Mouse (Mus musculus) liver, embryonic 14.5 days (tissue): ENCODE measurements around the gene Gm867. TPM values are rescaled to one million over a fixed set of nuclear protein-coding genes. Genes with fewer than 3 reads are reported as not detected.

Experiments used
- ATAC-seq: fragments of 200-750 bp; cut with Nextera tagmentation; 2 replicates; pipeline ENCODE4 v1.8.0; 2017; ENCODE audit warnings: moderate number of reproducible peaks, mild to moderate bottlenecking, moderate library complexity; ENCODE audit not compliant: insufficient read depth
- DNase-seq, 3 experiments: peaks; one replicate each; pipeline ENCODE4 v3.0.0-alpha.2; 2012 to 2013; ENCODE audit warnings: low read depth in 3 of 3, low spot score in 3 of 3
- H3K27ac ChIP-seq: fragments of 300-500 bp; sonication (generic); 2 replicates; pipeline ENCODE4 v1.5.1; 2014; ENCODE audit warnings: moderate library complexity, mild to moderate bottlenecking, control low read depth, inconsistent platforms
- H3K27me3 ChIP-seq: fragments of 300-500 bp; sonication (generic); 2 replicates; pipeline ENCODE4 v1.6.1; 2014; ENCODE audit warnings: mild to moderate bottlenecking, low read length, moderate library complexity; ENCODE audit not compliant: control insufficient read depth, insufficient read depth
- H3K36me3 ChIP-seq: fragments of 300-500 bp; sonication (generic); replicated peaks from 2 replicates; pipeline ENCODE4 v1.6.1; 2014; ENCODE audit warnings: low read depth; ENCODE audit not compliant: control insufficient read depth, insufficient read depth
- H3K4me1 ChIP-seq, 2 experiments: fragments of 200-500 bp in 1 of 2; fragments of 300-500 bp in 1 of 2; sonication (generic) in 1 of 2; replicated peaks; 2 replicates each; pipeline ENCODE4 v1.6.1; 2012 to 2014; ENCODE audit warnings: antibody characterized with exemption in 1 of 2, inconsistent platforms in 1 of 2, low read length in 1 of 2; ENCODE audit not compliant: control insufficient read depth in 2 of 2, insufficient read depth in 2 of 2
- H3K4me2 ChIP-seq: fragments of 300-500 bp; sonication (generic); 2 replicates; pipeline ENCODE4 v1.6.1; 2014; ENCODE audit warnings: low read depth, mild to moderate bottlenecking, control low read depth, moderate library complexity
- H3K4me3 ChIP-seq, 2 experiments: fragments of 200-500 bp in 1 of 2; fragments of 300-500 bp in 1 of 2; sonication (generic) in 1 of 2; 2 replicates each; pipeline ENCODE4 v1.5.1; 2012 to 2014; ENCODE audit warnings: low read depth in 2 of 2, low read length in 2 of 2, mild to moderate bottlenecking in 2 of 2, control low read depth in 1 of 2, inconsistent platforms in 1 of 2, moderate library complexity in 1 of 2; ENCODE audit not compliant: insufficient read depth in 1 of 2
- H3K9ac ChIP-seq: fragments of 300-500 bp; sonication (generic); replicated peaks from 2 replicates; pipeline ENCODE4 v1.6.1; 2014; ENCODE audit warnings: mild to moderate bottlenecking, control low read depth, moderate library complexity
- H3K9me3 ChIP-seq: fragments of 300-500 bp; sonication (generic); 2 replicates; pipeline ENCODE4 v1.6.1; 2016; ENCODE audit warnings: low read length, mixed read lengths; ENCODE audit not compliant: control insufficient read depth
- CTCF ChIP-seq: IDR thresholded peaks from 2 replicates; pipeline ENCODE4 v1.5.1; 2016; ENCODE audit warnings: antibody characterized with exemption, low read depth, control low read depth
- EP300 ChIP-seq: IDR thresholded peaks from 2 replicates; pipeline ENCODE4 v1.6.1; 2016; ENCODE audit warnings: antibody characterized with exemption, low read depth
- WGBS: fragments of 180-500 bp; shearing (Covaris S2); extraction: QIAGEN DNeasy Blood & Tissue Kit; methylation state at CpG from one replicate; pipeline ENCODE4 v1.1.7; 2014; ENCODE audit not compliant: insufficient replicate concordance; 5-methylcytosine and 5-hydroxymethylcytosine counted together
- polyA plus RNA-seq, 2 experiments: library from polyadenylated mRNA; depleted of rRNA in 1 of 2; stranded (reverse) in 1 of 2; unstranded in 1 of 2; fragments of >200 nt; fragmentation: Nextera tagmentation in 1 of 2; extraction: Ambion mirVana in 1 of 2; gene quantifications; 2 replicates each; pipeline versions ENCODE4 v1.2.1 to v1.2.3; 2012 to 2014

Gene Gm867
- polyA plus RNA-seq, 2 experiments, result 20.9 to 27.6 TPM

DNA sequence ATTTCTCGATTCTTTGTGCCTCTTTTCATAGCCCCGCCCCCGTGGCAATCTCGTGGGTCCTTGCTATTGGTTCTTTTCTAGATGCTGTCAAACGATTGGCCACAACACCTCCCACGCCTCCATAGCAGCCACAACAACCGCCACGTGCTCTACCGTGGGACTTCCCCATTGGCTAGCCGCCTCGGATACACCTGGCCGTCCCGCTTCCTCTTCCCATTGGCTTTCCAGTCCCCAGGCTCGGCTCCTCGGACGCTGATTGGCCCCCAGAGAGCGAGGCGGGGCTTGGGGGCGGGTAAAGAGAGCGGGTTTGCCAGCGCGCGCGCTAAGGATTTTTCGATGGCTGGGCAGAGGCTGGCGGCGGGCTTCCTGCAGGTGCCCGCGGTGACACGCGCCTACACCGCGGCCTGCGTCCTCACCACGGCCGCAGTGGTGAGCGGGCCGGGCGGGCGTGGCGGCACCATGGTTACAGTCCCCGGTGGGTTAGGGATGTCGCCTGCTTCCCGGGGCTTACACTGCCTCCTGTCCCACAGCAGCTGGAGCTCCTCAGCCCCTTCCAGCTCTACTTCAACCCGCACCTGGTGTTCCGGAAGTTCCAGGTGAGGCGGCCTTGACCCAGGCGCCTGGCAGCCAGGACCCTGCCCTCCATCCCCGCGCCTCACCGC lies 47.3 kb downstream of the Gm867 start, which contains the start of gene Derl3:
Gene Derl3, plus strand, starts transcription at position 325 of the 662 bp plus-strand sequence.
- WGBS, result 2% methylated on average over 51 of the region's 51 CpGs
- no peak within 1 kb of the TSS for H3K27ac ChIP-seq
- TF ChIP-seq EP300, result no peak
- TF ChIP-seq CTCF, result no peak
- peaks cover 20% of the 10 kb centered on the region for H3K36me3 ChIP-seq
- no peaks in the 10 kb centered on the region for H3K27me3 ChIP-seq
- no peak within 1 kb of the TSS; the same call in 1 of the 2 replicates for H3K9ac ChIP-seq
- no peaks in the 10 kb centered on the region for H3K9me3 ChIP-seq
- DNase-seq (peak; percentile 88 to 93 (median 90)), ATAC-seq (peak; percentile 98)
- H3K4me3 ChIP-seq, result peak within 1 kb of the TSS; percentile 26 to 39
- H3K4me1 ChIP-seq, result peaks cover 0 to 3% of the 10 kb centered on the region in 2 experiments; a peak in 1 of 4 replicates
- peak within 1 kb of the TSS; percentile 68 for H3K4me2 ChIP-seq

DNA sequence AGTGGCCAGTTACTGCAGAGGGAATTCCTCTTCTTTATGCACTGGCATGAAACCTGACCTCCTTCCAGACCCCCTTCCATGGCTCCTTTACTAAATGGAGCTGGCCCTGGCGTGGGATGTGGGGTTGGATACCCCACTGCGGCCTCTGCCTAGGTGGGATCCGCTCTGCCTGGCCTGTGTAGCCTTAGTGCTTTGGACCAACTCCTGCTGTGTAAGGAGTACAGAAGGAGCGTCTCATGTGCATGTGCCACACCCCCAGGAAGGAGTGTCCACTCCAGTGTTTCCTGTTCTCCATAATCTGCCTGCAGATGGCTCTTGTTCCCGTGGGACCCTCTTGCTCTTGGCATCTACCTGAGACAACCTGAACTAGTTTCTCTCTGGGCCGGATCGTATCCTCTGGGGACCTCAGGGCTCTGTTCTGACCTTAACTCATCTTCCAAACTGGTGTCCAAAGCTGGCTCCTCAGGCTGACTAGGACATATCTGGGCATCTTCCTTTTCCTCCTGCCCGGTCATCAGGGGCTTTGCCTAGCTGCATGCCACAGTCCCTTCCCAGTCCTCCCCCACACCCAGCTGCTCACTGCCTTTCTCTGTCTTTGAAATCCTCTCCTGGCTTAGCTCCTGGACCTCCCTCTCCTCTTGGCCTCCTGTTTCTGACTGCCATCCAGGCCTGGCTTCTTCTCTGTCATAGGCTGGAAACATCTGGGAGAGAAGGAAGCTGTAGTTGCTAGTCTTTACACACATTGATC lies 50.9 kb downstream of the Gm867 start:
- H3K27ac ChIP-seq, result no peak overlapping the region
- H3K36me3 ChIP-seq, result no peaks in the 10 kb centered on the region
- H3K4me1 ChIP-seq, result peaks cover 0 to 3% of the 10 kb centered on the region in 2 experiments; a peak in 1 of 4 replicates
- H3K9ac ChIP-seq, result no peak overlapping the region
- TF ChIP-seq CTCF, result no peak
- no peak for TF ChIP-seq EP300
- no peak overlapping the region for H3K4me2 ChIP-seq
- H3K4me3 ChIP-seq, result no peak overlapping the region
- ATAC-seq, result no peak
- H3K9me3 ChIP-seq, result no peaks in the 10 kb centered on the region
- WGBS, result 44% methylated on average over 8 of the region's 8 CpGs
- H3K27me3 ChIP-seq, result no peaks in the 10 kb centered on the region
- no peak for DNase-seq

Other genes starting within 250 kb of the Gm867 start
- gene Cabin1, start 176.3 kb downstream of the Gm867 start, polyA plus RNA-seq (2012; rRNA removed), result 11.2 and 11.3 TPM in 2 replicates
- 12.0 and 13.7 TPM in 2 replicates for gene Cabin1, start 176.3 kb downstream of the Gm867 start, polyA plus RNA-seq (2014; fragmentation: Nextera tagmentation; extraction: Ambion mirVana)
- gene Ddt, start 167.3 kb downstream of the Gm867 start, polyA plus RNA-seq (2012; rRNA removed), result 116 and 138 TPM in 2 replicates
- gene Ddt, start 167.3 kb downstream of the Gm867 start, polyA plus RNA-seq (2014; fragmentation: Nextera tagmentation; extraction: Ambion mirVana), result 169 and 176 TPM in 2 replicates
- gene Gm20441, start 159.7 kb downstream of the Gm867 start, polyA plus RNA-seq (2012; rRNA removed), result 0.04 TPM in 1 of 2 replicates, not detected in the other
- gene Gm20441, start 159.7 kb downstream of the Gm867 start, polyA plus RNA-seq (2014; fragmentation: Nextera tagmentation; extraction: Ambion mirVana), result not detected in 2 replicates
- 5.3 and 5.5 TPM in 2 replicates for gene Gstt3, start 159.3 kb downstream of the Gm867 start, polyA plus RNA-seq (2012; rRNA removed)
- gene Gstt3, start 159.3 kb downstream of the Gm867 start, polyA plus RNA-seq (2014; fragmentation: Nextera tagmentation; extraction: Ambion mirVana), result 9.4 and 12.0 TPM in 2 replicates
- 71.5 and 90.6 TPM in 2 replicates for gene Gstt1, start 142.1 kb downstream of the Gm867 start, polyA plus RNA-seq (2012; rRNA removed)
- 68.8 and 75.7 TPM in 2 replicates for gene Gstt1, start 142.1 kb downstream of the Gm867 start, polyA plus RNA-seq (2014; fragmentation: Nextera tagmentation; extraction: Ambion mirVana)
- not detected in 2 replicates for gene Gstt4, start 118.1 kb downstream of the Gm867 start, polyA plus RNA-seq (2012; rRNA removed)
- gene Gstt4, start 118.1 kb downstream of the Gm867 start, polyA plus RNA-seq (2014; fragmentation: Nextera tagmentation; extraction: Ambion mirVana), result 0.10 TPM in 1 of 2 replicates, not detected in the other
- gene Gstt2, start 103.2 kb downstream of the Gm867 start, polyA plus RNA-seq (2012; rRNA removed), result 33.8 and 36.4 TPM in 2 replicates
- gene Gstt2, start 103.2 kb downstream of the Gm867 start, polyA plus RNA-seq (2014; fragmentation: Nextera tagmentation; extraction: Ambion mirVana), result 42.7 and 43.7 TPM in 2 replicates
- 846 and 879 TPM in 2 replicates for gene Mif, start 80.4 kb downstream of the Gm867 start, polyA plus RNA-seq (2012; rRNA removed)
- 746 and 755 TPM in 2 replicates for gene Mif, start 80.4 kb downstream of the Gm867 start, polyA plus RNA-seq (2014; fragmentation: Nextera tagmentation; extraction: Ambion mirVana)
- 0.23 and 0.47 TPM in 2 replicates for gene Derl3, start 47.3 kb downstream of the Gm867 start, polyA plus RNA-seq (2012; rRNA removed)
- gene Derl3, start 47.3 kb downstream of the Gm867 start, polyA plus RNA-seq (2014; fragmentation: Nextera tagmentation; extraction: Ambion mirVana), result 0.18 TPM in 1 of 2 replicates, not detected in the other
- 21.2 and 28.5 TPM in 2 replicates for gene Smarcb1, start 19.1 kb downstream of the Gm867 start, polyA plus RNA-seq (2012; rRNA removed)
- 47.7 and 55.3 TPM in 2 replicates for gene Smarcb1, start 19.1 kb downstream of the Gm867 start, polyA plus RNA-seq (2014; fragmentation: Nextera tagmentation; extraction: Ambion mirVana)
- gene Chchd10, start 7.5 kb downstream of the Gm867 start, polyA plus RNA-seq (2012; rRNA removed), result 55.8 and 72.9 TPM in 2 replicates
- 106 and 111 TPM in 2 replicates for gene Chchd10, start 7.5 kb downstream of the Gm867 start, polyA plus RNA-seq (2014; fragmentation: Nextera tagmentation; extraction: Ambion mirVana)
- gene Mmp11, start 4.2 kb downstream of the Gm867 start, polyA plus RNA-seq (2012; rRNA removed), result 1.3 and 1.5 TPM in 2 replicates
- 1.1 and 1.5 TPM in 2 replicates for gene Mmp11, start 4.2 kb downstream of the Gm867 start, polyA plus RNA-seq (2014; fragmentation: Nextera tagmentation; extraction: Ambion mirVana)
- 0.85 and 2.1 TPM in 2 replicates for gene Vpreb3, start 2.4 kb upstream of the Gm867 start, polyA plus RNA-seq (2012; rRNA removed)
- gene Vpreb3, start 2.4 kb upstream of the Gm867 start, polyA plus RNA-seq (2014; fragmentation: Nextera tagmentation; extraction: Ambion mirVana), result 2.5 and 2.9 TPM in 2 replicates
- 0.08 and 0.10 TPM in 2 replicates for gene Gm5134, start 13.8 kb upstream of the Gm867 start, polyA plus RNA-seq (2012; rRNA removed)
- 0.08 TPM in 1 of 2 replicates, not detected in the other for gene Gm5134, start 13.8 kb upstream of the Gm867 start, polyA plus RNA-seq (2014; fragmentation: Nextera tagmentation; extraction: Ambion mirVana)
- 6.8 and 7.1 TPM in 2 replicates for gene Zfp280b, start 92.0 kb upstream of the Gm867 start, polyA plus RNA-seq (2012; rRNA removed)
- gene Zfp280b, start 92.0 kb upstream of the Gm867 start, polyA plus RNA-seq (2014; fragmentation: Nextera tagmentation; extraction: Ambion mirVana), result 9.6 and 10.1 TPM in 2 replicates
- gene Slc5a4b, start 170.3 kb upstream of the Gm867 start, polyA plus RNA-seq (2012; rRNA removed), result 0.08 and 0.10 TPM in 2 replicates
- 0.03 and 0.18 TPM in 2 replicates for gene Slc5a4b, start 170.3 kb upstream of the Gm867 start, polyA plus RNA-seq (2014; fragmentation: Nextera tagmentation; extraction: Ambion mirVana)
- gene Slc5a4a, start 206.8 kb upstream of the Gm867 start, polyA plus RNA-seq (2012; rRNA removed), result 0.03 and 0.04 TPM in 2 replicates
- gene Slc5a4a, start 206.8 kb upstream of the Gm867 start, polyA plus RNA-seq (2014; fragmentation: Nextera tagmentation; extraction: Ambion mirVana), result not detected in 2 replicates